Mouse (Mus musculus) thymus, adult 2 months (tissue): ENCODE results near the gene Map3k14. TPM values are rescaled to one million over a fixed set of nuclear protein-coding genes. Genes with fewer than 3 reads are reported as not detected.

Experiments
- DNase-seq: peaks from one replicate; pipeline ENCODE4 v3.0.0; 2021
- H3K27ac ChIP-seq: fragments of 200-500 bp; 2 replicates; pipeline ENCODE4 v1.5.1; 2012; ENCODE audit warnings: low read length, control low read depth; ENCODE audit not compliant: control insufficient read depth, insufficient read depth
- H3K27me3 ChIP-seq: fragments of 200-500 bp; 2 replicates; pipeline ENCODE4 v1.6.1; 2012; ENCODE audit warnings: mild to moderate bottlenecking, low read length, moderate library complexity, mixed read lengths; ENCODE audit not compliant: control insufficient read depth, insufficient read depth
- H3K36me3 ChIP-seq: fragments of 200-500 bp; 2 replicates; pipeline ENCODE4 v1.6.1; 2012; ENCODE audit warnings: mild to moderate bottlenecking, low read length, moderate library complexity; ENCODE audit not compliant: control insufficient read depth, insufficient read depth
- H3K4me1 ChIP-seq: fragments of 200-500 bp; replicated peaks from 2 replicates; pipeline ENCODE4 v1.6.1; 2012; ENCODE audit warnings: low read length; ENCODE audit not compliant: control insufficient read depth, insufficient read depth
- H3K4me3 ChIP-seq: fragments of 200-500 bp; 2 replicates; pipeline ENCODE4 v1.5.1; 2012; ENCODE audit warnings: mild to moderate bottlenecking, low read length, control low read depth, moderate library complexity; ENCODE audit not compliant: control insufficient read depth, insufficient read depth
- CTCF ChIP-seq: fragments of 200-500 bp; IDR thresholded peaks from 2 replicates; pipeline ENCODE4 v1.5.1; 2012; ENCODE audit warnings: mild to moderate bottlenecking, control low read depth, low read length, moderate library complexity, borderline replicate concordance; ENCODE audit not compliant: control insufficient read depth, poor library complexity, insufficient read depth; ENCODE audit errors: extremely low read depth
- POLR2A ChIP-seq: fragments of 200-500 bp; IDR thresholded peaks from 2 replicates; pipeline ENCODE4 v1.6.1; 2012; ENCODE audit warnings: mild to moderate bottlenecking, low read length, control low read depth, moderate library complexity; ENCODE audit not compliant: control insufficient read depth, poor library complexity, insufficient read depth; ENCODE audit errors: extremely low read depth
- WGBS: fragments of 180-500 bp; shearing (Covaris S2); methylation state at CpG from one replicate; pipeline ENCODE4 v1.1.7; 2018; 5-methylcytosine and 5-hydroxymethylcytosine counted together
- polyA plus RNA-seq: library from polyadenylated mRNA; depleted of rRNA; stranded (reverse); fragments of >200 nt; gene quantifications from 2 replicates; pipeline ENCODE4 v1.2.3, GENCODE M21; 2012

The Map3k14 gene
- polyA plus RNA-seq, 1 experiment: 40.7 TPM

DNA sequence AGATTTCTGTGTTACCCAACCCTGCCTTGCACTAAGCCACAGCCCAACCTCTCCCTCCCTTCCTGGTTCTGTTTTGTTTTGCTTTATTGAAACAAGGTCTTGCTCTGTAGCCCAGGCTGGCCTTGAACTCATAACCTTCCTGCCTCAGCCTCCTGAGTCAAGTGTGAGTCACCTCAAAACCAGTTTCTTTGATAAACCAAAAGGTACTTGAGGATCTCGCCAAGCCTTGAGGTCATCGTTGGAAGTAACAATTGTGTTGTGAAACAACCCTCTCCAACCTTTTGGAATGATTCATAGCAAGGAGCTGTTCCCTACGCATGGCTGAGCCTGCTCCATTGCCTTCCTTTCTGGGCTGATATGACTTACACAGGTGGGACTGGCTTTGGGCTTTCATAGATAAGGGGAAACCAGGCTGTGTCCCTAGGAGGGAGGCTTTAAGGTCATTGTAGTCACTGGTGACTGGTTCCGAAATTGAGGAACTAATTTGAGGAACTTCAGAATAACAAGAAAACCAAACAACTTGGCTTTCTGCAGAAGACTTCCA is 9.3 kb downstream of the Map3k14 start:
- Histone ChIP-seq H3K4me3 (no peak overlapping the region), H3K4me1 (peaks cover 45% of the 10 kb centered on the region), H3K27ac (no peak overlapping the region), H3K27me3 (no peaks in the 10 kb centered on the region), H3K36me3 (no peaks in the 10 kb centered on the region)
- DNase-seq: no peak
- WGBS: 73% methylated on average over 4 of the region's 4 CpGs
- TF ChIP-seq POLR2A (no peak), CTCF (no peak)

DNA sequence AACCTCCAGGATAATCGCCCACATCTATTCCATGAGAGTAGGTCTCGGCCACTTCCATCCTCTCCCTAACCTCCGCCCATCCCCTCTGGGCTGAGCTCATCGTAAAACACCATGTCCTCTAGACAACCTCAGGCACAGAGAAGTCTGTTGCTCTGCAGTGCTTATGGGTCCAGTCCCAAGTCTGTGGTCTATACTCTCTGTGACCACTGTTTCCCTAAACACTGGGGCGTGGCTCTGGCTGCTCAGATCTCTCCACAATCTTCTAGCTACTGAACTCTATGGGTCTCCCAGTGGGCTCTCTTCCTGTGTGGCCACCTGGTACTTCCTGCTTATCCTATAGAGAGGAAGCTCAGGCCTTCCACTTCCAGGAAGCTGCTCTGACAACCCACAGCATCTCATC is 13.7 kb downstream of the Map3k14 start:
- no peak for DNase-seq
- WGBS: 62% methylated on average over 5 of the region's 5 CpGs
- no peaks in the 10 kb centered on the region for H3K27me3 ChIP-seq
- no peak overlapping the region for H3K27ac ChIP-seq
- no peak overlapping the region for H3K4me3 ChIP-seq
- TF ChIP-seq CTCF (no peak), POLR2A (no peak)
- H3K4me1 ChIP-seq: peaks cover 37% of the 10 kb centered on the region
- H3K36me3 ChIP-seq: no peaks in the 10 kb centered on the region

DNA sequence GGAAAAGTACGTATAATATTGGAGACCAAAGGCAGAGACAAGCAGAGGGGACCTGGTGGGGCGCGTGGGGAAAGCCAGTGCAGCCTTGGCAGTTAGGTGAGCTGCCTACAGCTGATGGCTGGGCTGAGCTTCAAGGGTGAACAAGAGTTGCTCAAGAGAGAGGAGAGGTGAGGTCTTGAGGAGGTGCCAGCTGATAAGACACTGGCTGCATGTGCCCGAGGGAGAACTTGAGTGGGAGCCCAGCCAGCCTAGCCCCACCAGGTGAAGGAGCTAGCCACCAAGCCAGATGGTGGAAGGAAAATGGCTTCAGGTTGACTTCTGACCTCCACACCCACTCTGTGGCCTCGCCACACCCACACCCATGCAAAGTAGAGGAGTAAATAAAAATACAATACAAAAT is 14.9 kb downstream of the Map3k14 start:
- TF ChIP-seq POLR2A (no peak), CTCF (no peak)
- Histone ChIP-seq H3K4me3 (no peak overlapping the region), H3K4me1 (peaks cover 32% of the 10 kb centered on the region), H3K27me3 (no peaks in the 10 kb centered on the region), H3K36me3 (no peaks in the 10 kb centered on the region), H3K27ac (no peak overlapping the region)
- no peak for DNase-seq
- 79% methylated on average over 5 of the region's 5 CpGs for WGBS

- Histone ChIP-seq H3K4me1 (peaks cover 35% of the 10 kb centered on the region), H3K4me3 (no peak overlapping the region), H3K27ac (no peak overlapping the region), H3K36me3 (no peaks in the 10 kb centered on the region), H3K27me3 (no peaks in the 10 kb centered on the region)
- 93% methylated on average over 3 of the region's 3 CpGs for WGBS
- DNase-seq: no peak
- no peak for TF ChIP-seq POLR2A
- TF ChIP-seq CTCF: no peak
These were observed 16.9 kb downstream of the Map3k14 start for GRCm38 (mm10) chr11:103250324-103250723.

- no peaks in the 10 kb centered on the region for H3K36me3 ChIP-seq
- H3K27me3 ChIP-seq: no peaks in the 10 kb centered on the region
- H3K4me3 ChIP-seq: no peak overlapping the region
- no peak for TF ChIP-seq CTCF
- no peak for TF ChIP-seq POLR2A
- 31% methylated on average over 6 of the region's 6 CpGs for WGBS
- H3K4me1 ChIP-seq: peaks cover 35% of the 10 kb centered on the region
- DNase-seq: no peak
- H3K27ac ChIP-seq: no peak overlapping the region
These were observed 17.8 kb downstream of the Map3k14 start for GRCm38 (mm10) chr11:103249509-103249908.

DNA sequence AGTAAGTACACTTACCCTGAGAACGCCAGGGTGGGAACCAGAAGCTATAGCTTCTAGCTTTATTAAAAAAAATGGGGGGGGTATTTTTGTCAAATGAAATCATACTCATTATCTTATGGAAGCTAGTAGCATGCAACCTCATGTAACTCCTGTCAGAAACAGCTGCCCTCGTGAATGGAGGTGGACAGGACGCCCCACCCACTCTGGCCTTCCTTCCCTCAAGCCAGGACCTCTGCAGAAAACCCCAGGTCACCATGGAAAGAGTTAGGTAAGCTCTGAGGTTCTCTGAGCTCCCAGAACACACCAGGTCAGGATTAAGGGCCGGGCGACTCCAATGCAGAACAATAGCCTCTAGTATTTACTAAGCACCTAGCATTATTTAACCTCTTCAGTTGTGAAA is 18.4 kb downstream of the Map3k14 start:
- no peak for DNase-seq
- WGBS: 82% methylated on average over 5 of the region's 5 CpGs

More for the DNA sequence above, 18.4 kb downstream of the Map3k14 start:
- Histone ChIP-seq H3K27ac (no peak overlapping the region), H3K27me3 (no peaks in the 10 kb centered on the region), H3K4me3 (no peak overlapping the region), H3K4me1 (peaks cover 31% of the 10 kb centered on the region), H3K36me3 (no peaks in the 10 kb centered on the region)
- TF ChIP-seq CTCF: no peak
- no peak for TF ChIP-seq POLR2A
